Mouse (Mus musculus): ENCODE data around the gene Rnf150. TPM values are rescaled to one million over a fixed set of nuclear protein-coding genes. Genes with fewer than 3 reads are reported as not detected.

Rnf150 gene
- polyA plus RNA-seq, 1 experiment = 11.0 TPM

DNA sequence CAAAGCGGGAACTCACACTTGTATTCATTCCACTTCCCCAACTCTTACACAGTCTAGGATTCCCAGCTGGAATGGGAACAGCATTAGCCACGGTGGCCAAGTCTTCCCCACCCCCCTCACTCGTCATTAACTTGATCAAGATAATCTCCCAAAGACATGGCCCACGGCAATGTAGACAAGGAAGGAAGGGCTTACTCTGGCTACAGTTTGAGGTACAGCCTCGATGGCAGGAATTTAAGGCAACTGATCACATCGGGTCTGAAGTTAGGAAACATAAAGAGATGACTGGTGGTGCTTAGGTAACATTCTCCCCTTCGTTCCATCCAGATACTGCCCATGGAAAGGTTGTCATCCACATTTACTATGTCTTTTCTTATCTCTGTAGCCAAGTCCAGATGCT, 219.1 kb downstream of the Rnf150 start:
- 79% methylated on average over 7 of the region's 7 CpGs for whole genome bisulfite sequencing
- no peak for TF ChIP-seq CTCF (IDR thresholded peaks at IDR 0.05; ENCODE audit: borderline replicate concordance, insufficient read depth, low read depth, low read length)
- TF ChIP-seq POLR2A (IDR thresholded peaks at IDR 0.05; ENCODE audit: borderline replicate concordance, insufficient read depth, low read length) = no peak
- Histone ChIP-seq H3K4me3 (replicated peaks; ENCODE audit: insufficient read depth, low read depth, low read length) (no peak overlapping the region), H3K27ac (ENCODE audit: insufficient read depth, low read length) (no peak overlapping the region), H3K4me1 (ENCODE audit: control insufficient read depth, insufficient read depth, low read length) (no peaks in the 10 kb centered on the region), H3K27me3 (ENCODE audit: control insufficient read depth, insufficient read depth, low read length) (no peaks in the 10 kb centered on the region)
- no peak for DNase-seq

DNA sequence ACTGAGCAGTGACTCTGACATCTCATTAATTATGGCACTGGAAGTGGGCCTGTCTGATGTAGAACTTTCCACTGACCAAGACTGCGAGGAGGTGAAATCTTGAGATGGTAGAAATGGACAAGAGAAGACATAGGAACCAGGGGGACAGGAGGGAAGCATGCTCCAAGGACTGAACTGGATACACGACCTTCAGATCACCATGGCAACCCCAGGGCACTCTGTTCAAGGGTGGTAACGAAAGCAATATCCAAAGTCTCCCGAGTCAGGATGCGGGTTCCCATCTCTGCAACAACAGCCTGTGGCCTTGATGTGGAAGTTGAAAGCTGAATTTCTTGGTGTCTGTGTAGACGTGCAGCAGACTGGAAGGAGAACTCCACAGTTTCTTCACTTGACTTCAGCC, 220.3 kb downstream of the Rnf150 start:
- no peak overlapping the region for H3K27ac ChIP-seq (ENCODE audit: insufficient read depth, low read length)
- no peaks in the 10 kb centered on the region for H3K27me3 ChIP-seq (ENCODE audit: control insufficient read depth, insufficient read depth, low read length)
- no peak for TF ChIP-seq POLR2A (IDR thresholded peaks at IDR 0.05; ENCODE audit: borderline replicate concordance, insufficient read depth, low read length)
- no peak for TF ChIP-seq CTCF (IDR thresholded peaks at IDR 0.05; ENCODE audit: borderline replicate concordance, insufficient read depth, low read depth, low read length)
- no peaks in the 10 kb centered on the region for H3K4me1 ChIP-seq (ENCODE audit: control insufficient read depth, insufficient read depth, low read length)
- 66% methylated on average over 6 of the region's 6 CpGs for WGBS
- DNase-seq = no peak
- no peak overlapping the region for H3K4me3 ChIP-seq (replicated peaks; ENCODE audit: insufficient read depth, low read depth, low read length)

DNA sequence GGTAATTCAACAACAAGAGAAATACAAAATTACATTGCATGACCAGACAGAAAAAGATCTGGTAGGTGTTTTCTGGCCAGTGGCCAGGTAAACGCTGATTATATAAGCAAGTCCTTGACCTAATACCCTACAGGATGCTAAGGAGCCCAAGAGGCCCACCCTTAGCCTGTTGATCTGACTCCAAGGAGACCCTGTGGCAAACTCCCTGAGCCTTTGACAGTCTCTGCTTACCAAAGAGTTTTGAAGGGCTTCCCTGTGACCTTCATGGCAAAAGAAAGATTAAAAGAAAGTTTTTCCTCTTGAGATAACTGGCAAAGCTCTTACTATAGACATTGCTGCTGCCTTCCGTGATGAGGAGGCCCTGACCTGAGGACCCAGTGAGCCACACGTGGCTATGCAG, 222.4 kb downstream of the Rnf150 start:
- TF ChIP-seq CTCF (IDR thresholded peaks at IDR 0.05; ENCODE audit: borderline replicate concordance, insufficient read depth, low read depth, low read length) = no peak
- no peaks in the 10 kb centered on the region for H3K4me1 ChIP-seq (ENCODE audit: control insufficient read depth, insufficient read depth, low read length)
- WGBS = 75% methylated on average over 3 of the region's 3 CpGs
- H3K27ac ChIP-seq (ENCODE audit: insufficient read depth, low read length) = no peak overlapping the region
- DNase-seq = no peak
- H3K4me3 ChIP-seq (replicated peaks; ENCODE audit: insufficient read depth, low read depth, low read length) = no peak overlapping the region
- H3K27me3 ChIP-seq (ENCODE audit: control insufficient read depth, insufficient read depth, low read length) = no peaks in the 10 kb centered on the region

DNA sequence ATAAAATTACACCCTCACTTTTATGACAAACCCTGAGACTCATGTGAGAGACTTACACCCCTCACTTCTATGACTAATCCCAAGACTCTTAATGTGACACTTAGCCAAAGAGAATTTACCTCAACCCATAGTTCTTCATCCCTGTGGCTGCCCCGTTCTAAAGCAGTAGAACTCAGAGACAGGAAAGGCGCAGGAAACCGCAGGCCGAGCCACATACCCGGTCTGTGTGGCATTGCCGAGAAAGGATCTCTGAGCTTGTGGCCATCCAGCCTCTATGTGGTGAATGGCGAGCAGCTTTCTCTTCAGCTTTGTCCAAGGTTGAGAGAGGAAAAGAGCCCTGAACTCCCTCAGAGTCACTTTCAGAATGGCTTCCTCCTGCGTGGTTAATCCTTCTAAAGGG, 223.5 kb downstream of the Rnf150 start:
- Histone ChIP-seq H3K27ac (ENCODE audit: insufficient read depth, low read length) (no peak overlapping the region), H3K27me3 (ENCODE audit: control insufficient read depth, insufficient read depth, low read length) (no peaks in the 10 kb centered on the region), H3K4me1 (ENCODE audit: control insufficient read depth, insufficient read depth, low read length) (no peaks in the 10 kb centered on the region), H3K4me3 (replicated peaks; ENCODE audit: insufficient read depth, low read depth, low read length) (no peak overlapping the region)
- no peak for DNase-seq
- TF ChIP-seq CTCF (IDR thresholded peaks at IDR 0.05; ENCODE audit: borderline replicate concordance, insufficient read depth, low read depth, low read length) (no peak), POLR2A (IDR thresholded peaks at IDR 0.05; ENCODE audit: borderline replicate concordance, insufficient read depth, low read length) (no peak)
- WGBS = 90% methylated on average over 8 of the region's 8 CpGs

- H3K27me3 ChIP-seq (ENCODE audit: control insufficient read depth, insufficient read depth, low read length) = no peaks in the 10 kb centered on the region
- no peaks in the 10 kb centered on the region for H3K4me1 ChIP-seq (ENCODE audit: control insufficient read depth, insufficient read depth, low read length)
- peak; percentile 5; the same call in 1 of the 2 replicates for TF ChIP-seq CTCF (IDR thresholded peaks at IDR 0.05; ENCODE audit: borderline replicate concordance, insufficient read depth, low read depth, low read length)
- no peak for TF ChIP-seq POLR2A (IDR thresholded peaks at IDR 0.05; ENCODE audit: borderline replicate concordance, insufficient read depth, low read length)
- H3K4me3 ChIP-seq (replicated peaks; ENCODE audit: insufficient read depth, low read depth, low read length) = no peak overlapping the region
- DNase-seq = no peak
- no peak overlapping the region for H3K27ac ChIP-seq (ENCODE audit: insufficient read depth, low read length)
Measured at GRCm38 (mm10) chr8:83087604-83088003, 224.4 kb downstream of the Rnf150 start.

DNA sequence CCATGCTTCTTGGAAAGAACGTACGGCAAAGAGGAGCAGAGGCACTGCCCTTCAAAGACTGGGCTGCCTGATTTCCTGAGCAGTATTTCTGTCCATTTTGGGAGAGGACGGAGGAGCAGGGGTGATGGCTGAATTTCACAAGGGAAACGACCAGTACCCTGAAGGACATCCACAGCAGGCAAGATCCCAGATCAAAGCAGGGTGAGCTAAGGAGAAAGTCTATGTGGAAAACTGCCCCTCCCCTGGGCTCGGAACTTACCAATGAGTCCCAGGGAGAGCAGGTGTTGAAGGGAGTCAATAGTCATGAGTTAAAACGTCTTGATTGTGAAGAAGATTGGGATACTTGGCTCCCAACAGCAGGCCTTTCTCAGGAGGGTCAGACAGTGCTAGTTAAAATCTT, 225.0 kb downstream of the Rnf150 start:
- Histone ChIP-seq H3K27ac (ENCODE audit: insufficient read depth, low read length) (no peak overlapping the region), H3K4me3 (replicated peaks; ENCODE audit: insufficient read depth, low read depth, low read length) (no peak overlapping the region), H3K4me1 (ENCODE audit: control insufficient read depth, insufficient read depth, low read length) (no peaks in the 10 kb centered on the region), H3K27me3 (ENCODE audit: control insufficient read depth, insufficient read depth, low read length) (no peaks in the 10 kb centered on the region)
- 79% methylated on average over 6 of the region's 6 CpGs for WGBS
- DNase-seq = no peak
- TF ChIP-seq POLR2A (IDR thresholded peaks at IDR 0.05; ENCODE audit: borderline replicate concordance, insufficient read depth, low read length) = no peak
- no peak for TF ChIP-seq CTCF (IDR thresholded peaks at IDR 0.05; ENCODE audit: borderline replicate concordance, insufficient read depth, low read depth, low read length)

GRCm38 (mm10) chr8:83089336-83089986, 226.3 kb downstream of the Rnf150 start:
- no peak for TF ChIP-seq POLR2A (IDR thresholded peaks at IDR 0.05; ENCODE audit: borderline replicate concordance, insufficient read depth, low read length)
- TF ChIP-seq CTCF (IDR thresholded peaks at IDR 0.05; ENCODE audit: borderline replicate concordance, insufficient read depth, low read depth, low read length) = peak; percentile 67
- peak; percentile 83 to 86 for DNase-seq

GRCm38 (mm10) chr8:83090446-83090845, 227.3 kb downstream of the Rnf150 start:
- H3K27me3 ChIP-seq (ENCODE audit: control insufficient read depth, insufficient read depth, low read length) = no peaks in the 10 kb centered on the region
- DNase-seq = no peak
- WGBS = 85% methylated on average over 4 of the region's 4 CpGs
- H3K4me3 ChIP-seq (replicated peaks; ENCODE audit: insufficient read depth, low read depth, low read length) = no peak overlapping the region
- TF ChIP-seq CTCF (IDR thresholded peaks at IDR 0.05; ENCODE audit: borderline replicate concordance, insufficient read depth, low read depth, low read length) (no peak), POLR2A (IDR thresholded peaks at IDR 0.05; ENCODE audit: borderline replicate concordance, insufficient read depth, low read length) (no peak)
- H3K27ac ChIP-seq (ENCODE audit: insufficient read depth, low read length) = no peak overlapping the region
- H3K4me1 ChIP-seq (ENCODE audit: control insufficient read depth, insufficient read depth, low read length) = no peaks in the 10 kb centered on the region

More at GRCm38 (mm10) chr8:83089336-83089986, 226.3 kb downstream of the Rnf150 start:
- H3K27me3 ChIP-seq (ENCODE audit: control insufficient read depth, insufficient read depth, low read length) = no peaks in the 10 kb centered on the region
- no peak overlapping the region for H3K27ac ChIP-seq (ENCODE audit: insufficient read depth, low read length)
- no peaks in the 10 kb centered on the region for H3K4me1 ChIP-seq (ENCODE audit: control insufficient read depth, insufficient read depth, low read length)
- H3K4me3 ChIP-seq (replicated peaks; ENCODE audit: insufficient read depth, low read depth, low read length) = no peak overlapping the region
- WGBS = 28% methylated on average over 10 of the region's 10 CpGs
